Mouse (Mus musculus) forebrain, embryonic 11.5 days (tissue): Measurements from ENCODE around the gene Siah2. TPM values are rescaled to one million over a fixed set of nuclear protein-coding genes. Genes with fewer than 3 reads are reported as not detected.
A peak's percentile ranks its signal among the peaks of the same experiment; 100 is the strongest.

Source experiments
- ATAC-seq: fragments of 200-750 bp; cut with Nextera tagmentation; replicated peaks from 2 replicates; pipeline ENCODE4 v1.8.0; 2017; ENCODE audit warnings: moderate TSS enrichment; ENCODE audit not compliant: low FRiP score
- DNase-seq: peaks from one replicate; pipeline ENCODE4 v3.0.0-alpha.2; 2017; ENCODE audit warnings: low spot score
- H3K27ac ChIP-seq: fragments of 300-500 bp; sonication (generic); 2 replicates; pipeline ENCODE4 v1.5.1; 2014; ENCODE audit warnings: low read depth, low read length
- H3K27me3 ChIP-seq: fragments of 300-500 bp; sonication (generic); 2 replicates; pipeline ENCODE4 v1.6.1; 2014; ENCODE audit warnings: mild to moderate bottlenecking, low read length, mixed read lengths; ENCODE audit not compliant: control insufficient read depth, insufficient read depth
- H3K36me3 ChIP-seq: fragments of 300-500 bp; sonication (generic); 2 replicates; pipeline ENCODE4 v1.6.1; 2014; ENCODE audit warnings: mild to moderate bottlenecking, low read length, moderate library complexity, mixed read lengths; ENCODE audit not compliant: control insufficient read depth, insufficient read depth
- H3K4me1 ChIP-seq: fragments of 300-500 bp; sonication (generic); replicated peaks from 2 replicates; pipeline ENCODE4 v1.6.1; 2014; ENCODE audit warnings: low read length, mixed read lengths; ENCODE audit not compliant: control insufficient read depth, insufficient read depth
- H3K4me2 ChIP-seq: fragments of 300-500 bp; sonication (generic); 2 replicates; pipeline ENCODE4 v1.6.1; 2014; ENCODE audit warnings: low read depth, mild to moderate bottlenecking, low read length, moderate library complexity, mixed read lengths; ENCODE audit not compliant: severe bottlenecking
- H3K4me3 ChIP-seq: fragments of 300-500 bp; sonication (generic); 2 replicates; pipeline ENCODE4 v1.5.1; 2014; ENCODE audit warnings: low read depth, low read length
- H3K9ac ChIP-seq: fragments of 300-500 bp; sonication (generic); 2 replicates; pipeline ENCODE4 v1.6.1; 2014; ENCODE audit warnings: low read length
- H3K9me3 ChIP-seq: fragments of 300-500 bp; sonication (generic); 2 replicates; pipeline ENCODE4 v1.6.1; 2016; ENCODE audit warnings: low read length, mixed read lengths; ENCODE audit not compliant: control insufficient read depth
- WGBS: fragments of 180-500 bp; shearing (Covaris S2); extraction: QIAGEN DNeasy Blood & Tissue Kit; methylation state at CpG from one replicate; pipeline ENCODE4 v1.1.7; 2014; 5-methylcytosine and 5-hydroxymethylcytosine counted together
- polyA plus RNA-seq: library from polyadenylated mRNA; unstranded; fragments of >200 nt; fragmentation: Nextera tagmentation; extraction: Ambion mirVana; gene quantifications from 2 replicates; pipeline ENCODE4 v1.2.1, GENCODE M21; 2014

Gene Siah2
- polyA plus RNA-seq, 1 experiment from 2014 or later, result 4.0 TPM

DNA sequence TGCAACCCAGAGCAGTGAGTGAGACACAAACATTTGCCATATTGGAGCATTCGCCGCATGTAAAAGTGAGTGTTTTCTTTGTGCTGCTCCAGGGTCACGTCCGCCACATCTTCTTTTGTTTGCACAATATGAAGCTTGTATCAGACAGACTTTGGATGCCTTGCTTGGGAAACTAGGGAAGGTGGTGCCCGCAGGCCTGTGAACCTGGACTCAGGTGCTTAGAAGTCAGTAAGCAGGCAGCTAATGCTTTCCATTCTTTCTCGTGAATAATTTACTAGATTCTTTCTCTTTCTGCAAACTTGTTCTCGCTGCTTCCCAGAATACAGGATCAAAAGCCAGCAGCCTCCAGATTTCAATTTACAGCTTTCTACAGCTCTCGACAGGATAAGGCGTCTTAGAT is 11.5 kb upstream of the Siah2 start:
- DNase-seq (no peak), ATAC-seq (no peak)
- Histone ChIP-seq H3K27ac (no peak overlapping the region), H3K4me2 (no peak overlapping the region), H3K4me1 (no peaks in the 10 kb centered on the region), H3K36me3 (no peaks in the 10 kb centered on the region), H3K9me3 (no peaks in the 10 kb centered on the region), H3K27me3 (no peaks in the 10 kb centered on the region), H3K9ac (no peak overlapping the region), H3K4me3 (no peak overlapping the region)
- 86% methylated on average over 9 of the region's 9 CpGs for WGBS

DNA sequence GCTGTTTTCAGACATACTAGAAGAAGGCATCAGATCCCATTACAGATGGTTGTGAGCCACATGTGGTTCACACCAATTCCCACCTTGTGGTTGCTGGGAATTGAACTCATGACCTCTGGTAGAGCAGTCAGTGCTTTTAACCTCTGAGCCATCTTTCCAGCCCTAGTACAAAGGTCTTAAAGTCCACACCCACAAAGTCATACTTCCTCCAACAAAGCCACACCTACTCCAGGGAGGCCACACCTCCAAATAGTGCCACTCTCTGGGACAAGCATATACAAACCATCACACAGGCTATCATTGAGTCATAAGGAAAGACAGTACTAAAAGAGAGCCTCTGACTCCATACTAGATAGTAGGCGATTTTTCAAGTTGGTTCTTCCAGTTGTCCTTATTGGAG is 10.1 kb upstream of the Siah2 start:
- Histone ChIP-seq H3K4me2 (no peak overlapping the region), H3K4me1 (no peaks in the 10 kb centered on the region), H3K27me3 (no peaks in the 10 kb centered on the region), H3K9ac (no peak overlapping the region), H3K4me3 (no peak overlapping the region), H3K36me3 (no peaks in the 10 kb centered on the region), H3K9me3 (no peaks in the 10 kb centered on the region), H3K27ac (no peak overlapping the region)
- 81% methylated on average over 1 of the region's 1 CpGs for WGBS
- no peak for DNase-seq
- no peak for ATAC-seq

DNA sequence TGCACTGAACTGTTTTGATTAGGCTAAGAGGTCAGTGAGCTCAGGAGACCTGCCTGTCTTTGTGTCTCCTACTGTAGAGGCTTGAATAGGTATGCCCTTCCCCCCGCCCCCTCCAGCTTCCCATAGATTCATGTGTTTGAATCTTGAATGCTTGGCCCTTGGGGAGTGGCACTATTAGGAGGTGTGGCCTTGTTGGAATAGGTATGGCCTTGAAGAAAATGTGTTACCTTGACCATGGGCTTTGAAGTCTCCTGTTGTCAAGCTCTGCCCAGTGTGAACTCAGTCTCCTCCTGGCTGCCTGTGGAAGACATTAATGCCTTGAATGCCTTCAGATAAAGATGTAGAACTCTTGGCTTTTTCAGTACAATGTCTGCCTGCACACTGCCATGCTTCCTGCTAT is 9.2 kb upstream of the Siah2 start:
- no peak overlapping the region for H3K4me2 ChIP-seq
- no peak overlapping the region for H3K9ac ChIP-seq
- H3K27me3 ChIP-seq, result no peaks in the 10 kb centered on the region
- 96% methylated on average over 1 of the region's 1 CpGs for WGBS
- no peaks in the 10 kb centered on the region for H3K36me3 ChIP-seq
- H3K4me1 ChIP-seq, result no peaks in the 10 kb centered on the region
- H3K4me3 ChIP-seq, result no peak overlapping the region
- no peaks in the 10 kb centered on the region for H3K9me3 ChIP-seq
- DNase-seq (no peak), ATAC-seq (no peak)
- no peak overlapping the region for H3K27ac ChIP-seq

DNA sequence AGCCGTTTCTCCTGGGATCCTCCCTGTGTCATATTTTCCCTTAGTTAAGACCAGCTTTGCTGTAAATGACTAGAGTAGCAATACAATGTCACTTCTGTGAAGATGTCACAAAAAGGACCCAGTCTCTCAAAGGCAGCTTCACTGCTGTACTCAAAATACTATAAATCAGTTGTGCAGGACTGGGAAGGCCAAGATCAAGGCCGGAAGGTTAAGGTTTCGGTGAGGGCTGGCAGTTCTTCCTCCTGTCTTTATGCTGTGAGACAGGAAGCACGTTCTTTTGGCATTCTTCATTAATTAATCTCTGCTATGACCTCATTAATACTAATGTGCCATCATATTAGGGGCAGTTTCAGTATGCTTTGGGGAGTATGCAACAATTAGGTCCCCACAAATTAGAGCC is 5.7 kb upstream of the Siah2 start:
- Histone ChIP-seq H3K36me3 (no peaks in the 10 kb centered on the region), H3K9ac (no peak overlapping the region), H3K9me3 (no peaks in the 10 kb centered on the region), H3K4me1 (no peaks in the 10 kb centered on the region), H3K27ac (no peak overlapping the region), H3K4me2 (no peak overlapping the region), H3K27me3 (peaks cover 5% of the 10 kb centered on the region), H3K4me3 (no peak overlapping the region)
- 90% methylated on average over 4 of the region's 4 CpGs for WGBS
- DNase-seq, result no peak
- ATAC-seq, result no peak

DNA sequence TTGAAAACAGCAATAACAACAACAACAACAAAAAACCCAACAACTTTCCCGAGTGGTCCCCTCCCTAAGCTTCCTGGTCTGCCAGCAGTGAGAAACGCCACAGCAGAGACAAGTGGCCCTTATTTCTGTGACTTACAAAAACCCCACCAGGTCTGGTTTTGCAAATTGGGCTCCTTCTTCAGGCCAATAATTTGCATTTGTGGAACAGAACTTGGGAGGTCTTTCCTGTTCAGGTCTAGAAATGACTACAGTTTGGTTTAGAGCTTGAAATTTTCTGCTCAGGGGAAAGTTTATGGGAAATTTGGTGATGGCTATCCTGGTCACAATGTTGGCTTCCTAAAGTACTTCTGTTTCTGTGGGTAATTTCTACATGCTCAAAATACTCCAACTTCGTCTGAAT is 4.6 kb upstream of the Siah2 start:
- Histone ChIP-seq H3K27me3 (peaks cover 7% of the 10 kb centered on the region), H3K36me3 (no peaks in the 10 kb centered on the region), H3K9ac (no peak overlapping the region), H3K4me3 (no peak overlapping the region), H3K4me2 (no peak overlapping the region), H3K27ac (no peak overlapping the region), H3K4me1 (peaks cover 3% of the 10 kb centered on the region; the same call in 1 of the 2 replicates), H3K9me3 (no peaks in the 10 kb centered on the region)
- 64% methylated on average over 3 of the region's 3 CpGs for WGBS
- ATAC-seq, result no peak
- DNase-seq, result no peak

DNA sequence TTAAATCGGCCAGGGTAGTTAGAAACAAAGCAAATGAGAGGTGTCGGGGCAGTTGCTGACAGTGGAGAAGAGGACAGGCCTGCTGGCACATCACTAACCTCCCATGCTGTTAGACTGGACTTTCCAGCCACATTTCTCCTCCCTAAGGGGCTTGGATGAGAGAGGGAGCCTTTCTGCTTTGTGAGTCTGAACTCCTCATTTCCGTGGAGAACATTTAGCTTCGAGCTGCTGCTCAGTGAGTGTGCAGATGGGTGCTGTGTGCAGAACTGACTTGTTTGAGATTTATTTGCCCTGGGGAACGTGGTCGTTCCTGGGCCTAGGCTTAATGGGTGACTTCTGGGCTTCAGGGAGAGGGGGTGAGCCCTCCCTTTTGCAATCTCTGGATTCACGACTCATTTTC is 3.3 kb upstream of the Siah2 start:
- no peak overlapping the region for H3K27ac ChIP-seq
- H3K9ac ChIP-seq, result no peak overlapping the region
- H3K9me3 ChIP-seq, result no peaks in the 10 kb centered on the region
- 69% methylated on average over 7 of the region's 7 CpGs for WGBS
- no peak for ATAC-seq
- peaks cover 3% of the 10 kb centered on the region; the same call in 1 of the 2 replicates for H3K4me1 ChIP-seq
- H3K36me3 ChIP-seq, result no peaks in the 10 kb centered on the region
- H3K4me3 ChIP-seq, result no peak overlapping the region
- H3K4me2 ChIP-seq, result no peak overlapping the region
- H3K27me3 ChIP-seq, result peaks cover 7% of the 10 kb centered on the region
- DNase-seq, result no peak

DNA sequence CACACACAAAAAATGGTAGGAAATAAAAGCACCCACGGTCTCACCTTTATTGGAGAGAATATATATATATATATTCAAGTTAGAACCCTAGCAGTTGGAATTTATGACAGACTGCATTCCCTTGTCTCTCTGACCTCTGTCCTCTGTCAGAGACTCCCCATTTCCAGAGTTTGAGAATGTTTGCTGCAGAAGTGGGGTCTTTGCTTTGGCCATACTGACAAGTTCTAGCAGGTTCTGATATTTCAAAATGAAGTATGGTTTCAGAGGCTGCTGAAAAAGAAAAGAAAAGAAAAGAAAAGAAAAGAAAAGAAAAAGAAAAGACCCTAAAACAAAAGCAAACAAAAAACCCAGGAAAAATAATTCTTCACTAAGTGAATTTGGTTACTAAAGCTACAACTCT is 2.8 kb upstream of the Siah2 start:
- Histone ChIP-seq H3K4me2 (no peak overlapping the region), H3K27me3 (peaks cover 7% of the 10 kb centered on the region), H3K36me3 (no peaks in the 10 kb centered on the region), H3K9ac (no peak overlapping the region), H3K4me3 (no peak overlapping the region), H3K9me3 (no peaks in the 10 kb centered on the region), H3K4me1 (peaks cover 3% of the 10 kb centered on the region; the same call in 1 of the 2 replicates), H3K27ac (no peak overlapping the region)
- ATAC-seq (no peak), DNase-seq (no peak)
- WGBS, result 78% methylated on average over 1 of the region's 1 CpGs

DNA sequence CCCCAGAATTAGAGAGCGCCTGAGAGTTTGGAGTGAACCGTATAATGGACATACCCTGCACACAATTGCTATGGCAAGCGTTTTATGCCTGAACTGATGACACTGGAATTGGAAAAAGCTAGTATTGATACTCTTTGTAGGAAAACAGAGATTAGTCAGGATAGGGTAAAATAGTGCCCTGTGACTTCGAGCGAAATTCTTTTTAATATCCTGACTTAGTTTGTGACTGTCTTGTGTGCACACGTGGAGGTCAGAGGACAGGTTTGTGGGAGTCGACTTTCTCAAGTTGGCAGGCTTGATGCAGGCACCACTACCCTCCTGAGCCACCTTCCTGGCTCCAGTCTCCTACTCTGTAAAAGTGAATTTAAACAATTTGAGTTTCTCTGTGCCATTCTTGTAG is 1.1 kb upstream of the Siah2 start:
- Histone ChIP-seq H3K4me1 (peaks cover 3% of the 10 kb centered on the region; the same call in 1 of the 2 replicates), H3K4me2 (no peak overlapping the region), H3K9me3 (no peaks in the 10 kb centered on the region), H3K4me3 (no peak overlapping the region), H3K27ac (no peak overlapping the region), H3K36me3 (no peaks in the 10 kb centered on the region), H3K9ac (no peak overlapping the region), H3K27me3 (peaks cover 7% of the 10 kb centered on the region)
- no peak for DNase-seq
- no peak for ATAC-seq
- WGBS, result 81% methylated on average over 7 of the region's 7 CpGs

DNA sequence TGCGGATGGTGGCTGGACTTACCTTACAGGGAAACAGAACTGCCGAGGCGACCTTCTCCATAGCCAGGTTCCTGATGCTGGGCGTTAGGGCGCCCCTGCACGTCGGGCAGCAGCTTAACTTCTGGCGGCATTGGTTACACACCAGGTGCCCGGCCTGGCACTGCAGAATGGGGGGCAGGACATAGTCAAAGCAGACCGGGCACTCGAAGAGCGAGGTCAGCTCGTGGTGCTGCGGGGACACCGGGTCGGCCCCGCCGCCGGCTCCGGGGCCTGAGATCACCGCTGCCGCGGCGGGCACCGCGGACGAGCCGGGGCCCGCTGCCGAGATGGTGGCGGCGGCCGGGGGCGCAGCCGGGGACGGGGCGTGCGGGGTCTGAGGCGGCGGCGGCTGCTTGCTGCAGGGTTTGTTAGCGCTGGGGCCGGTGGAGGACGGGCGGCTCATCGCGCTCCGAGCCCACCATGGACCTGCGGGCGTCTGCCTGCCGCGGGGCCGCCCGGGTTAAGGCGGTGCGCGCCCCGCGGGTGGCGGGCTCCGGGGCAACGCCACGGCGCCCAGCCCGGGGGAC is 743 bp downstream of the Siah2 start:
- WGBS, result under 1% methylated on average over 52 of the region's 65 CpGs
- H3K27me3 ChIP-seq, result peaks cover 7% of the 10 kb centered on the region

More for the DNA sequence above, 743 bp downstream of the Siah2 start:
- H3K36me3 ChIP-seq, result no peaks in the 10 kb centered on the region
- no peak overlapping the region for H3K27ac ChIP-seq
- H3K4me2 ChIP-seq, result peak overlapping the region; percentile 95
- H3K9ac ChIP-seq, result peak overlapping the region; percentile 74
- ATAC-seq (peak; percentile 22), DNase-seq (peak; percentile 76)
- H3K4me3 ChIP-seq, result peak overlapping the region; percentile 72
- H3K4me1 ChIP-seq, result peaks cover 3% of the 10 kb centered on the region; the same call in 1 of the 2 replicates
- H3K9me3 ChIP-seq, result no peaks in the 10 kb centered on the region
